Mouse (Mus musculus): ENCODE results near the gene Speer4d.
"Not testable (repeated sequence)": the region's sequence is repeated elsewhere in the genome, so short reads cannot be mapped to it uniquely, and the experiment has no call there.

- not testable (repeated sequence) for TF ChIP-seq CTCF (IDR thresholded peaks at IDR 0.05; ENCODE audit: borderline replicate concordance, control insufficient read depth, extremely low read depth, insufficient read depth, low read length, poor library complexity); POLR2A (IDR thresholded peaks at IDR 0.05; ENCODE audit: control insufficient read depth, extremely low read depth, insufficient read depth, low read length, poor library complexity)
Observed at GRCm38 (mm10) chr5:15603585-15603984, 15.3 kb upstream of the Speer4d start.
